Mouse (Mus musculus): ENCODE measurements at regions not wholly inside any gene's neighbourhood (a gene's known extent, or its start where the extent isn't known, plus 50 kb on each side); places are given as distances from the start of the nearest gene placed in this dataset.
A peak's percentile ranks its signal among the peaks of the same experiment; 100 is the strongest.

- H3K4me3 ChIP-seq (ENCODE audit: low read length) = no peak overlapping the region
- WGBS = 45% methylated on average over 1 of the region's 1 CpGs
- H3K36me3 ChIP-seq (ENCODE audit: control insufficient read depth, insufficient read depth, low read length) = no peaks in the 10 kb centered on the region
- H3K27me3 ChIP-seq (ENCODE audit: control insufficient read depth, insufficient read depth, low read depth, low read length) = no peaks in the 10 kb centered on the region
- no peak for ATAC-seq (ENCODE audit: low read depth)
- no peaks in the 10 kb centered on the region for H3K9me3 ChIP-seq (ENCODE audit: control insufficient read depth, low read length)
- H3K4me2 ChIP-seq (ENCODE audit: low read depth, low read length) = no peak overlapping the region
- no peak overlapping the region for H3K27ac ChIP-seq (ENCODE audit: low read length)
- H3K4me1 ChIP-seq (replicated peaks; ENCODE audit: control insufficient read depth, insufficient read depth, low read length) = no peaks in the 10 kb centered on the region
- H3K9ac ChIP-seq (ENCODE audit: low read length) = no peak overlapping the region
Observed at GRCm38 (mm10) chrX:21389992-21390391, 94.4 kb upstream of the Agtr2 start.

- no peaks in the 10 kb centered on the region for H3K4me1 ChIP-seq (replicated peaks; ENCODE audit: control insufficient read depth, insufficient read depth, low read length)
- H3K36me3 ChIP-seq (ENCODE audit: control insufficient read depth, insufficient read depth, low read length) = no peaks in the 10 kb centered on the region
- H3K4me2 ChIP-seq (ENCODE audit: low read depth, low read length) = no peak overlapping the region
- H3K4me3 ChIP-seq (ENCODE audit: low read length) = no peak overlapping the region
- WGBS = 74% methylated on average over 9 of the region's 10 CpGs
- peak; percentile 65; the same call in 1 of the 2 replicates for ATAC-seq (ENCODE audit: low read depth)
- no peaks in the 10 kb centered on the region for H3K27me3 ChIP-seq (ENCODE audit: control insufficient read depth, insufficient read depth, low read depth, low read length)
- H3K9me3 ChIP-seq (ENCODE audit: control insufficient read depth, low read length) = no peaks in the 10 kb centered on the region
- H3K9ac ChIP-seq (ENCODE audit: low read length) = no peak overlapping the region
- no peak overlapping the region for H3K27ac ChIP-seq (ENCODE audit: low read length)
Observed at GRCm38 (mm10) chrX:21393212-21393611, 91.1 kb upstream of the Agtr2 start.

GRCm38 (mm10) chrX:21424797-21425196 lies 59.5 kb upstream of the Agtr2 start:
- WGBS = 47% methylated on average over 4 of the region's 4 CpGs

GRCm38 (mm10) chrX:21428081-21428480 lies 56.3 kb upstream of the Agtr2 start:
- H3K4me2 ChIP-seq (ENCODE audit: low read depth, low read length) = no peak overlapping the region
- H3K9me3 ChIP-seq (ENCODE audit: control insufficient read depth, low read length) = no peaks in the 10 kb centered on the region
- H3K27ac ChIP-seq (ENCODE audit: low read length) = no peak overlapping the region
- no peak overlapping the region for H3K4me3 ChIP-seq (ENCODE audit: low read length)
- WGBS = 48% methylated on average over 3 of the region's 3 CpGs
- no peaks in the 10 kb centered on the region for H3K27me3 ChIP-seq (ENCODE audit: control insufficient read depth, insufficient read depth, low read depth, low read length)
- no peak overlapping the region for H3K9ac ChIP-seq (ENCODE audit: low read length)
- H3K36me3 ChIP-seq (ENCODE audit: control insufficient read depth, insufficient read depth, low read length) = no peaks in the 10 kb centered on the region
- H3K4me1 ChIP-seq (replicated peaks; ENCODE audit: control insufficient read depth, insufficient read depth, low read length) = no peaks in the 10 kb centered on the region
- ATAC-seq (ENCODE audit: low read depth) = no peak

More at GRCm38 (mm10) chrX:21424797-21425196, 59.5 kb upstream of the Agtr2 start:
- Histone ChIP-seq H3K36me3 (ENCODE audit: control insufficient read depth, insufficient read depth, low read length) (no peaks in the 10 kb centered on the region), H3K4me3 (ENCODE audit: low read length) (no peak overlapping the region), H3K9me3 (ENCODE audit: control insufficient read depth, low read length) (no peaks in the 10 kb centered on the region), H3K4me1 (replicated peaks; ENCODE audit: control insufficient read depth, insufficient read depth, low read length) (no peaks in the 10 kb centered on the region), H3K27ac (ENCODE audit: low read length) (no peak overlapping the region), H3K27me3 (ENCODE audit: control insufficient read depth, insufficient read depth, low read depth, low read length) (no peaks in the 10 kb centered on the region), H3K4me2 (ENCODE audit: low read depth, low read length) (no peak overlapping the region), H3K9ac (ENCODE audit: low read length) (no peak overlapping the region)
- no peak for ATAC-seq (ENCODE audit: low read depth)

GRCm38 (mm10) chrX:21433501-21433900 lies 50.8 kb upstream of the Agtr2 start:
- Histone ChIP-seq H3K27ac (ENCODE audit: low read length) (no peak overlapping the region), H3K4me2 (ENCODE audit: low read depth, low read length) (no peak overlapping the region), H3K27me3 (ENCODE audit: control insufficient read depth, insufficient read depth, low read depth, low read length) (no peaks in the 10 kb centered on the region), H3K4me1 (replicated peaks; ENCODE audit: control insufficient read depth, insufficient read depth, low read length) (no peaks in the 10 kb centered on the region), H3K9me3 (ENCODE audit: control insufficient read depth, low read length) (no peaks in the 10 kb centered on the region), H3K9ac (ENCODE audit: low read length) (no peak overlapping the region), H3K4me3 (ENCODE audit: low read length) (no peak overlapping the region), H3K36me3 (ENCODE audit: control insufficient read depth, insufficient read depth, low read length) (no peaks in the 10 kb centered on the region)
- ATAC-seq (ENCODE audit: low read depth) = no peak
